Mouse (Mus musculus) frontal cortex, postnatal 10 days (tissue): ENCODE results near the gene Zfp652.

ENCODE experiments used
- DNase-seq, 2 experiments: peaks; one replicate each; pipeline ENCODE4 v3.0.0; 2022; ENCODE audit warnings: low spot score in 2 of 2, mixed read lengths in 1 of 2

Zfp652 gene

DNA sequence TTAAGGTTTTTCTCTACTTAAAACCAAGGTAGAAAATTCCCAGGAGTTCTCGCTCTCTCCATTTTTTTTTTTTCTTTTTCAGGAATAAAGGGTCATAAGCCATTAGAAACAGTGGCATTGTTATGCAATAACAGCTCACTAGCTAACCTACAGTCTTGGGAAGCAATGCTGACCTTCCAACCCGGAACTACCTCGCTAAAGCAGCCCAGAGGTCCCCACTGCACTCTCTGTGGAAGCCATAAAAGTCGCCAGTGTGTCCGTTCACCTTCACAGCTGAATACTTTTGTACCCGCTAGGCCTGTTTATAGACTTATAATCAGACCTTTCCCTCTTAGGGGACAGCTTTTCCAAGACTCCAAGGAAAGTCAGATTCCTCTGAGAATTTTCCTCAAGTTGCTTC lies 55.8 kb downstream of the Zfp652 start:
- no peak for DNase-seq

DNA sequence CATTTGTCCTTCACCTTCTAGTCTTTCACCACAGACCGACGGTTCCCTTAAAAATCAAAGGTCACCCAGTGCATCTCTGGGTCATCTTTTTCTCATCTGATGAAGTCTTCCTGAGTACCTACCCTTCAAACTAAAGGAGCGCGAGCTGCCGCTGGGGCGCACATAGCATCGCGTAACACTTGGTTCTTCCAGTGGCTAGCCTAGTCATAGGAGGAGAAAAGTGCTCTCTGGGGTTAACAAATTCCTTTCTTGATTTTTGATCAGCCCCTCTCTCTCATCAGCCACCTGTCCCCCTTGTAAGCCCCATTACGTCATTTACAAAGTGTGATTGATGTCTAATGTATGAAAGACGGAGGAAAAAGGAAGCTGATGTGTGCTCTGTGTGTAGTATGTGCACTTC lies 56.7 kb downstream of the Zfp652 start:
- DNase-seq = no peak

DNA sequence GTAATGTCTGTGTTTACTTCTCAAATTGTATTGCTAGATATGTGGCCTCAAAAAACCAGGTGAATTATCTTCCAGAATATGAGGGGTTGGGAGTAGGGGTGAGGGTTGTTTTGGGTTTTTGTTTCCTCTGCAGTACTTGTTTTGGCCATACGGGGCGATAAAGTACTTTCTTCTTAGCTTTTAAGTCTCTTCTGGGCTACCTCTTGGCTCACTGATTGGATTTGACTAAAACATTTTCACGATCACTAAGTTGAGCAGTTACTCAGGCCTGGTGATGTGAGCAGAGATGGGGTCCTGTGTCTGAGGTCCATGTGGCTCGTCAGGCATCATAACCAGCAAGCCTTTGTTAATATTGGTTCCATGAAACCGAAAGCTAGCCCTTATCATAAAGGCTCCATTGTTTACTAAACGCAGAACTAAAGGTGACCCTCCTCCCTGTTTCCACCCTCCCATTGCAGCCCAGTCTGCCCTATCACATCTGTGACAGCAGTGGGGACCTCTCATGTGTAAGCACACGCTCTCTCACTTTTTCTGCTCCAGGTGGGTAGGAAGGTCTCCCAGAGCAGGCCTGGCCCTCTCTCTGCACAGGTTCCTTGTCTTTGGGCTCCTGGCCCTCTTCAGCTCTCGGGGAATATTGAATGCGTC lies 58.4 kb downstream of the Zfp652 start:
- no peak for DNase-seq

DNA sequence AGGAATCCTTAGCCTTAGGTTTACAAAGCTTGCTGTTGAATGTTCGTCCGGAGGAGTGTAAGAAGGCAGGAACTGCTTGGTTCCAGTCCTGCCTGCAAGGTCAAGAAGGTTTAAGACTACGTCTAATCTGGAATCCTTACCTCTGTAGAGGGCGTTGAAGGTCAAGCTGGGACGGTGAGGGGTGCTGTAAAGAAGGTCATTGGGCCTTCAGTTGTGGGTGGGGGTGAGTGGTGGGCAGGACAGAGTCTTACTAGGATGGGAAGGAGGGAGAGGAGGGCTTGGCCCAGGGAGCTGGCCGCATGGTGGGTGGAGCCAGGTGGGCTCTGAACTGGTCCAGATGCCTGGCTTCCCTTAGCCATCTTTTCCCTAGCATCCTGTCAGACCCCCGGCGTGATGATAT lies 59.2 kb downstream of the Zfp652 start:
- no peak for DNase-seq

DNA sequence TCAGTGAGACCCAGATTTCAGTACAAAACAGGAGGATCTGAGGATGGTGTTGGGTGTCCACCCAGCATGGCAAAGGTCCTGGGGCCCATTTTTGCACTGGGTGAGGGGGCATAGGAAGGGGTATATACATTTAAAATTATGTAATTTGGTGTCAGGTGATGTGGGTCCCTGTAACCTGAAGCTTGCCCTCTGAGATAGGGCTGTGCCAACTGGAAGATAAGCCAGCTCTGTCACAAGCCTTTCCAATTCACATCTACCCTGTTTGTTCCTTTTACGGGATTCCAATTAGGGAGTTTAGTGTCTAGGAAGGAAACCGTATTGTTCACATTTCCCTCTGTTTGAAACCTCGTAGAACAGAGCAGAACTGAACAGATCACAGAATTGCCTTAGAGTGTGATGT lies 60.8 kb downstream of the Zfp652 start:
- DNase-seq = no peak

DNA sequence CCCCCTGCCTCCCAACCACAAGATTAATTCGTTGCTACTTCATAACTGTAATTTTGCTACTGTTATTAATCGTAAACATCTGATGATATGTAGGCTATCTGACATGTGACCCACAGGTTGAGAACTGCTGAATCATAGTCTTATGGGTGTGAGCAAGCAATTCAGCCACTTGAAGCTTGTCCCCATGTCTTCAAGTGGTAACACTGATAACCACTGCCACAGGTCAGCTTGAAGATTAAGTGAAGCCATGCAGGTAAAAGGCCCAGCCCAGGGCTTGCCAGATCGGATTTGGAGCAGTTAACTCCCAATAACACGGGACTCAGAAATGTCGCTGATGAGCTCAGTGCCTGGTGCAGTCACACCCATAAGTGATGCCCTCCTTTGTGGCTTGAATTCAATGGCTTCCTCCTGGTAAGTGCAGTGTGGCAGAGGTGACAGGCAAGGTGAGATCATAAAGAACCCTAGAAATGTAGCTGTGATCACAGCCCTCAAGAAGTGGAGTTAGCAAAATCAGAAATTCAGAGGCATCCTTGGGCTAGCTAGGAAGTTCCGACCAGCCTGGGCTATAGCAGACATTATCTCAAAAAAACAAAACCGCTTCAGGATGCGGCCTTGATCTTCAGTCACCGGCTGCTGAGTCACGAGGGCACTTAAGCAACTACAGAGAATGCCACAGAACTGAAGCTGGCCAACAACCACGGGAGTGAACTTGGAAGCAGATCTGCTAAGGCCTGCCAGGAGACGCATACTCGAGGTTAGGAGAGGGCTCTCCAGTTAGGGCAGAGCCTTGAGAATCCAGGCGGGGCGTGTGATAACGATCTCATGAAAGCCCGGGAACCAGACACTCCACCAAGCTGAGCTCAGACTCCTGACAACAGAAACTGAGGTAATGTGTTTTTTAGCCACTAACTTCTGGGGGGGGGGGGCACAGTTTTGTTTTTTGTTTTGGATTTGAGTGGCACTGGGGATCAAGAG lies 65.1 kb downstream of the Zfp652 start:
- DNase-seq = no peak

DNA sequence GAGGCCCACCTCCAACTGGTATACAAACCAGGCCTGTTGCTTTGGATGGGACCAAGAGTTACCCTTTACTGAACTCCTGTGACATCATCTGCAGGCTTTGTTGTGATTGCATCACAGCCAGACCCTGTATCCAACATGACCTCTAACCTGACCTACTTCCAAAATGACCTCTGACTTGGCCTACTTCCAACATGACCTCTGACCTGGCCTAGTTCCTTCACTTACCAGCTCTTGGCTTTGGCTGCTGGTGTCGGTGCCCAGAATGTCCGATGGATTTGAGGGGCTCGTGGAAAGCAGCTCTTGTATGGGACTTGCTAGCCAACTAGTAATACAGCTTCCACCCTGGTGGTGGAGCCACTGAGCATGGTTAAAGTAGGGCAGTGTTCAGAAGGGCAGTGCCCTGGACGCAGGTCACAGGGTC lies 66.4 kb downstream of the Zfp652 start:
- no peak for DNase-seq

DNA sequence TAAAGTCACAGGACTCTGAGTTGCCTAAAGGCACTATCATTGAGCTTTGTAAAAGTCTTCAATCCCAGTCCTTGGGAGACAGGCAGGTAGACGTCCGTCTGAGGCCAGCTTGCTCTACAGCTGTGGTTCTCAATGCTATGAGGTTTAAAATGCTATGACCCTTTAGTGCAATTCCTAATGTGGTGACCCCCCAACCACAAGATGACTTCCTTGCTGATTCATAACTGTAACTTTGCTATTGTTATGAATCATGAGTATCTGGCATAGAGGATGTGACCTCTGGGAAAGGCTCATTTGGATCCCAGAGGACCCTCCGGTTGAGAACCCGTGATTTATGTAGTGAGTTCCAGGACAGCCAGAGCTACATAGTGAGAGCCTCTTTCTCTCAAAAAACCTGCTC lies 66.9 kb downstream of the Zfp652 start:
- no peak for DNase-seq

DNA sequence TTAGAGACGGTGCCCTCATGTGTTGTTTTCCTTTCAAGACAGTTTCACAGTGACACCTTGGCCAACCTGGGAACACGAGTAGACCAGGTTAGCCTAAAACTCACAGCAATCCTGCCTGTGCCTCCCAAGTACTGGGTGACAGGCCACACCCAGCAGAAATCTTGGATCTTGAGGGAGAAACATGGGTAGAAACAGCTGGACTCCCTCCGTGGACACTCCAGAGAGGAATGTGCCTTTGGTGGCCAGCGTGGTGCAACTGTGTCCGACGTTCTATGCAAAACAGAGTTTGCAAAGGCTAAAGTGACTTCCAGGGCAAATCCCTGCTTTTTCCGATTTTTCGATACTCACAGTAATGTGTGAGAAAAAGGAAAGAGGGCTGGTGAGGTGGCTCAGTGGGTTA lies 68.0 kb downstream of the Zfp652 start:
- no peak for DNase-seq

DNA sequence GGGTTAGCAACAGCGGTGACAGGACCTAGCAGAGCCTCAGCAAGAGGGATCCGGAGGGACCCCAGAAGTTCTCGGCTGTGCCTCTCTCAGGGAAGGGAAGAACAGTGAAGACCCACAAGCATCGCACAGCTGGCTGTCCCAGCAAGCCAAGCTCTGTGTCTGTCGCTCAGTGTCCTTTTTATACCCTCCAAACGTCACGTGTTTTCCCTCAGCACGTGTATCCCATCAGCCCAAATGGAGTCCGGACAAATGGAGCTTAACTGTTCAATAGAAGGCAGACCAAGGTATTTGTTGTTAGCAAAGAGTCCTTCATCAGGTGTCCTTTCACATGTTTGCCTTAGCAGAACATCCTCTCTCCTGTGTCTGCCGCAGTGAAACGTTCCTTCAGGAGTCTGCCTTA lies 69.1 kb downstream of the Zfp652 start:
- DNase-seq = no peak

DNA sequence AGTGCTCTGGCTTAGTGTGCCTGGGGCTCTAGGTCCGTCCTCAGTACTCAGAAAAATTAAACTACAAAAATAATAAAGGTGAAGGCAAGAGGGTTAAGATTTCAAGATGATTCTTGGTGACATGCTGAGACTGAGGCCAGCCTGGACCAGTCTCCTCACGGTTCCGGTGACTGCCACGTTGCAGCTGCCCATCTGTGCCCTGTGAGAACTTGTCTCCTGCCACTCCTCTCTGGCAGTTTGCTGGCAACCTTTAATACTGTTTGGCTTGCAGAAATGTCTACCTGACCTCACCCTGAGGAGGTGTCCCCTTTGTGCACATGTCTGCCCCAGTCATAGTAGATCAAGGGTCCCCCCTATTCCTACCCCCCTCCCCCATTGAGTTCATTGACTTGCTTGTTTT lies 71.0 kb downstream of the Zfp652 start:
- DNase-seq = no peak

DNA sequence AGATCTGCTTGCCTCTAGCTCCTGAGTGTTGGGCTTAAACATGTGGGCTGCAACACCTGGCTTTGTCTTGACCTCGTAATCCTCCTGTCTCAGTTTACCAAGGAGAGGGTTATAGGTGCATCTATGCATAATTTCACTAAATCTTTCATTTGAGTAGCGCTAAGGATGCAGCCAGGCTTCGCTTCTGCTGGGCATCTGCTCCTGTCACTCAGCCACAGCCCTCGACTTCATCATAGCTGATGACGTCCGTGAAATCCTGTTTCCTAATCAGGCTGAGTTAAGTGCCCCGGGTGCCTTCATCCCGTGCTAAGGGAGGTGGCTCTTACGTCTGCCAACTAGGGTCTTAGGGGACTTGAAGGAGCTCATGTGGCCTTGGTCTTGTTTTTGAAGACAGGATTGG lies 71.5 kb downstream of the Zfp652 start:
- DNase-seq = no peak

DNA sequence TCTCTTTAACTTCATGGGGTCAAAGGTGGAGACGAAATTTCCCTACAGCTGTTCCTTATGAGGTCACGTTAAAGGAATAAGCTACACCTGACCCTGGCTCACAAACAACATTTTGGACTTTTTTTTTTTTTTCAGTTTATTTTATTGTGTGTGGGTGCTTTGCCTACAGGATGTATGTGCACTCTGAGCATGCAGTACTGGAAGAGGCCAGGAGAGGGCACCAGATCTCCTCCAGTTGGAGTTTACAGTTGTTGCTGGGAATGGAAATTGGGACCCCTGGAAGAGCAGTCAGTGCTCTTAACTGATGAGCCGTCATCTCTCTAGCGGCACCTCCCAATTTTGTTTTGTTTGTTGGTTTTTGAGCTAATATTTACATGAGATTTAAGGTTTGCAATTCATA lies 73.2 kb downstream of the Zfp652 start:
- no peak for DNase-seq

DNA sequence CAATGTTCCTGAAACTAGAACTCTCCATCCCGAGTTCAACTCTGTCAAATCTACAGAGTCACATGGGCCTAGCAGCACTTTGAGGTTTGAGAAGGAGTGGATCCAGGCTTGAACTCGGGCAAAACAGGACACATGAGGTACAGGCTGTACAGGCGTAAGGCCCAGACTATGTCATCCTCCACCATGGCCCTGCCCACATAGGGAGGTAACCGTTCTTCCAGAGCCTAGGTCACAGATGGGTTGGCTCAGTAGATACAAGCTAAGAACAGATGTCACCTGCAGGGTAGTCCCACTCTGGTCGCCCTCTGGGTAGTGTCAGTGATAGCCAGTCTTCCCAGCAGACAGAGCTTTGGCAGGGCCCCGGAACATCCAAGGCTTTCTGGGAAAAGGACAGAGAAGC lies 74.0 kb downstream of the Zfp652 start:
- DNase-seq = no peak

DNA sequence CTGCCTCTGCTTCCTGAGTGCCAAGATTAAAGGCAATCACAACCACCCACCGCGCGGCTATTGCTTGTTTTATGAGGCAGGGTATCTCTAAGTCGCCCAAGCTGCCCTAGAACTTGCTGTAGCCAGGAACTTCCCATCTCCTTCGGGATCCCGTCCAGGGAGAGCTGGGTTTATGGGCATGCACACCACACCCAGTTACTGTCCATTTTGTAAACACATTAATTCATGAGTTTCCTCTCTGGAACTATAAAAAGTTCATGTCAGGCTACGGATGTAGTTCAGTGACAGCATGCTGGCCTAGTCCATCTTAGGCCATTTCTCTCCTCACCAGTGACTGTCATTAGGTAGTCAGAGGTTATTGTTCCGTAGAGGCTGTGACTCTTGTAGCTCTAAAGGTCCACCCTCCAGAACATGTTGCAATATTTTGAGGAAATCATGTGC lies 77.0 kb downstream of the Zfp652 start:
- DNase-seq = no peak

DNA sequence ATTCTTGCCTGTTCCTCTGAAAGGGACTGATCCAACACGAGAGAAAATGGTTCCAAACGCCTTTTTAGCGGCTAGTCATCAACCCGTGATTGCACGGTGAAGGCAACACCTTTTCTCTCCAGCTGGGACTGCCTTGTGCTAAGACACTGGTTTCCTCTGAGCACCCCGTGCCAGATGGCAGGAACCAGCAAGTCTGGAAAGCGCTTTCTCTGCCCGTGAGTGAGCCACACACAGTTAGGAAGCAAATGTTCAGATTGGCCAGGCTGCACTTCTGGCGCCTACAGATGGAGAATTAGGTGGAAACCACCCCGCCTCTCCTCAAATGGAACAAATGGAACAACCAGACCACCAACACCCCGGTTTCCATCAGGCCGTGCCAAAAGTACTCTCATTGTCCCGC lies 79.3 kb downstream of the Zfp652 start:
- DNase-seq = peak; percentile 22 to 54

DNA sequence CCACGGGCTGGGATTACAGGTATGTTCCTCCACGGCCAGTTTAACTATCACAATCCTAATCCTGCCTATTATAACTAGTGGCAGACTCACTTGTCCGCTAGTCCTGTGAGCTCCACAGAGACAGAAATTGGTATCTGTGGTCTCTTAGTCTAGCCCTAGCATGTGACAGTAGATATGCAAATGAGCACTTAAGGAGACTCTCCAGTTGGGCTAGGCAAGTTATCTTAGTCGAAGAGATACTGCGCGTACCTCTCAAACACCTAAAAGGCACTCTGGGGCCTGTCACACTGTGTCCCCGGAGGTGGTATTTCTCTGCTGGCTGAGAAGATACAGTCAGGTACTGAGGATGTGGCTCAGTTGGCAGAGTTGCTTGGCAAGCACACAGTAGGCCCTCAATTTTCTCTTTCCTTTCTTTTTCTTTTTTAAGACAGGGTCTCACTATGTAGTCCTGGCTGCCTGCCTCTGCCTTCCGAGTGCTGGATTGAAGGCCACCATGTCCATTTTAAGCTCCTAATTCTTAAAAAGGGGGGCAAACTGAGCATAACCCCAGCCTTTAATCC lies 80.6 kb downstream of the Zfp652 start:
- DNase-seq = no peak

DNA sequence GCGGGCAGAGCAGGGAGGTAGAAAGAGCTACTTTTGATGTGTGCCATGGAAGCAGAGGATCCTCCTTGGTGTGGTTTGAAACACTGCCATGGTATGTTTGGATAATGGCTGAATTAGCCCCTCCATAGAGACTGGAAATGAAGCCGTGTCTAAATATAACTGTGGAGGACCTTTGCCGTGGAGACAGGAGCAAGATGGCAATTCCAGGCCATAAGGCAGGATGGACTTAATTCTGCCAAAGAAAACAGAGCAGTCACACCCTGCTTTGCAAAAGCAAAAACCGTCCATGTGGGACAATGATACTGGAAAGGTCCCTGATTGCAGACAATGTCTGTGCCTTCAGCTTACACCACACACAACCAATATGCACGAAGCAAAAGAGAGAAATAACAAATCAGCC lies 81.7 kb downstream of the Zfp652 start:
- DNase-seq = no peak

DNA sequence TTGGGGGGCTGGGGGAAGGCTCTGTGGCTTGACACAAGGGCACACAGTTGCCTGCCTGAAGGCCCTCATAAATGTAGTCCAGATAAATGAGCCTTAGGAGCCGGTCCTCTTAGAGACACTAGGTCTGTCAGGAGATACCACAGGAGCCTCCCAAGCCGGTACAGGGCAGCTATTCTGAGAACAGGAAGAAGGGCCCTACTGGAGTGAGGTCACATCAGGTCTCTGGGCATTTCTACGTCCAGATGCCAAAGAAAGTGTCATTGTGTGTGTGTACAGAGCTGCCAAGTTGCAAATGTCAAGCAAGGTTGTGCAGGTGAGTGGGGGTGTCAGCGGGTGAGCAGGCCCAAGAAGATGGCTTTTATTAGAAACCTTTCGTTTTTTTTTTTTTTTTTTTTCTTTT lies 83.1 kb downstream of the Zfp652 start:
- DNase-seq = no peak

DNA sequence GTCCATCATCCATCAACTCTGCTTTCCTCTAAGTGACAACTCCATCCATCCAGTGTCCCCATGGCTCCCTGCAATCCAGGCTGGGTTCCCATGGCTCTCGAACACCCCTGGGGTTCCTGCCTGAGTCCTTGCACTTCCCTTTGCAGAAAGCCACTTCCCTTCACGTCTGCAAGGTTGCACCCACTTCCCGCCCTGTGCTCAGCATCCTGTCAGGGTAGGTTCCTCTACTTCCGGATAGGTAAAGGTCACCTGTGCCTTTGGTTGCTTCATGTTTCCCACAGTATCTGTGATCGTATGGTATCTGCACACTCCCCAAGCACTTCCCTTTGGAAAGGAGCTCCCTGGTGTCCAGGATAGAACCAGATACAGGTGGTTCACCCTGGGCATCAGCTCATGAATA lies 92.5 kb downstream of the Zfp652 start:
- DNase-seq = no peak

DNA sequence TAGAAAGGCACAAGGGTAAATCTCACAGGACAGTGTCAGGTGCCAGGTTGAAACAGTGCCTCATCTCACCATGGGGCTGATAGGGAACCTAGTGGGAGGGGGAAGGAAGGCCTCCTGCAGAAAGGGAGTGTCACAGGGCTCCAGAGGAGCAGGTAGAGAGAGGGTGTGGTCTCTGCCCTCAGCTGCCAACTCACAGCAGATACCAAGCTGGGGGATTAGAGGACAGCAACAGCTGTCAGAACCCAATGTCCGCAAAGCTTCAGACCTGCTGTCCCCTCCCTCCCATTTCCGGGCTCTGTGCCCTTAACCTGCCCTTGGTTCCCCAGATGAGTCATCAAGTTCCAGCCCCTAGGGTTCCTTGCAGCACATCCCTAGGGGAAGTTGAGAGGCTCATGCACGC lies 93.1 kb downstream of the Zfp652 start:
- no peak for DNase-seq

DNA sequence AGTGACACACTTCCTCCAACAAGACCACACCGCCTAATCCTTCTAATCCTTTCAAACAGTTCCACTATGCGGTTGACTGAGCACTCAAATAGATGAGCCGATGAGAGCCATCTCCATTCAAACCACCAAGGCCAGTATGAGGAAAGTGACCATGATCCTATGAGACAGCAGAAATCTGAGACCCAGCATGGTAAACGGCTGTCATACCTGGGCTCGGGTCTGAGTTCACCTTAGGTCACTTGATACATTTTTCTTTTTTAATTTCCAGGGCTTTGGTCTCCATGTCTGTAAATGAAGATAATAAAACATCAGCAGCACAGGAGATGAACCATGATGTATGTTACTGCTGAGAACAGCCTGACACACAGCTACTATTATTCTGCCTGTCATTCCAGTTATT lies 95.4 kb downstream of the Zfp652 start:
- DNase-seq = no peak

DNA sequence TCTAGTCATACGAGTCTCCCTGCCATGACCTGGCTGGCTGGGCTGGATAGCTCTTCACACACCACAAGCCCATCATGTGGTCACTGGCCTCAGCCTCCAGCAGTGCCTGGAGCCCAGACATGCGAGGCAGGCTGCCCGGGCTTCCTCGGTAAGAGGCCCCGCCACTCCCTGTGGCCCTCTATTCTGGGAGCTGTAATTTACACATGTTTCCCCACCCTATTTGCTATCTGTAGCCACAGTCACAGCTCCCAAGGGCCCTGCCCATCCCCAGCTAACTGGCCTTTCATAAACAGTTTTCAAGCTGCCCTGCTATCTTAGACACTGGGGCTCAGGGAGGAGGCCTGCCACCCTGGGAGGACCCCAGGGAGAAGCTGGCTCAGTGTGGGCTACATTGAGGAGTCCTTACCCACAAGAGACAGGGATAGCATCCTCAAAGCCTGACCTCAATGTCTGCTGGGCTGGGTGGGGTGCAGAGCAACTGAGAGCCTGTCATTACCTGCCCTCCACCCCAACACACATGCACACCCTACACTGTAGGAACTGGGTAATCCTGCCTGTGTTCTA lies 96.1 kb downstream of the Zfp652 start:
- no peak for DNase-seq
